Mouse (Mus musculus) midbrain, embryonic 14.5 days (tissue): ENCODE data around the gene Il4ra. TPM values are rescaled to one million over a fixed set of nuclear protein-coding genes. Genes with fewer than 3 reads are reported as not detected.

Experiments
- ATAC-seq: fragments of 200-750 bp; cut with Nextera tagmentation; 2 replicates; pipeline ENCODE4 v1.8.0; 2017; ENCODE audit warnings: moderate number of reproducible peaks, moderate library complexity; ENCODE audit not compliant: low FRiP score, low TSS enrichment
- DNase-seq: peaks from one replicate; pipeline ENCODE4 v3.0.0-alpha.2; 2015
- H3K27ac ChIP-seq: fragments of 300-500 bp; sonication (generic); replicated peaks from 2 replicates; pipeline ENCODE4 v1.5.1; 2014; ENCODE audit warnings: mild to moderate bottlenecking, low read depth, low read length, moderate library complexity
- H3K27me3 ChIP-seq: fragments of 300-500 bp; sonication (generic); 2 replicates; pipeline ENCODE4 v1.6.1; 2014; ENCODE audit warnings: low read length, control low read depth, mixed read lengths; ENCODE audit not compliant: control insufficient read depth, insufficient read depth
- H3K36me3 ChIP-seq: fragments of 300-500 bp; sonication (generic); 2 replicates; pipeline ENCODE4 v1.6.1; 2014; ENCODE audit warnings: low read length, control low read depth; ENCODE audit not compliant: control insufficient read depth, insufficient read depth
- H3K4me1 ChIP-seq: fragments of 300-500 bp; sonication (generic); 2 replicates; pipeline ENCODE4 v1.6.1; 2014; ENCODE audit warnings: mild to moderate bottlenecking, antibody characterized with exemption, low read length, control low read depth; ENCODE audit not compliant: control insufficient read depth, insufficient read depth
- H3K4me2 ChIP-seq: fragments of 300-500 bp; sonication (generic); 2 replicates; pipeline ENCODE4 v1.6.1; 2014; ENCODE audit warnings: mild to moderate bottlenecking, low read length, moderate library complexity
- H3K4me3 ChIP-seq: fragments of 300-500 bp; sonication (generic); replicated peaks from 2 replicates; pipeline ENCODE4 v1.5.1; 2014; ENCODE audit warnings: low read depth, low read length
- H3K9ac ChIP-seq: fragments of 300-500 bp; sonication (generic); replicated peaks from 2 replicates; pipeline ENCODE4 v1.6.1; 2014; ENCODE audit warnings: mild to moderate bottlenecking, low read length, moderate library complexity
- H3K9me3 ChIP-seq: fragments of 300-500 bp; sonication (generic); 2 replicates; pipeline ENCODE4 v1.6.1; 2016; ENCODE audit warnings: low read length, control low read depth, mixed read lengths; ENCODE audit not compliant: control insufficient read depth
- WGBS: fragments of 180-500 bp; shearing (Covaris S2); extraction: QIAGEN DNeasy Blood & Tissue Kit; methylation state at CpG from one replicate; pipeline ENCODE4 v1.1.7; 2014; 5-methylcytosine and 5-hydroxymethylcytosine counted together
- polyA plus RNA-seq: library from polyadenylated mRNA; unstranded; fragments of >200 nt; fragmentation: Nextera tagmentation; extraction: Ambion mirVana; gene quantifications from 2 replicates; pipeline ENCODE4 v1.2.1, GENCODE M21; 2014

The Il4ra gene
- polyA plus RNA-seq, 1 experiment from 2014 or later: 4.7 TPM

GRCm38 (mm10) chr7:125516723-125517122 is 35.2 kb upstream of the Il4ra start:
- no peak for DNase-seq
- WGBS: 92% methylated on average over 8 of the region's 8 CpGs
- H3K9ac ChIP-seq: no peak overlapping the region
- H3K27me3 ChIP-seq: no peaks in the 10 kb centered on the region
- ATAC-seq: no peak
- H3K36me3 ChIP-seq: no peaks in the 10 kb centered on the region
- H3K4me1 ChIP-seq: no peaks in the 10 kb centered on the region
- H3K27ac ChIP-seq: no peak overlapping the region
- H3K9me3 ChIP-seq: no peaks in the 10 kb centered on the region
- no peak overlapping the region for H3K4me3 ChIP-seq
- H3K4me2 ChIP-seq: no peak overlapping the region

DNA sequence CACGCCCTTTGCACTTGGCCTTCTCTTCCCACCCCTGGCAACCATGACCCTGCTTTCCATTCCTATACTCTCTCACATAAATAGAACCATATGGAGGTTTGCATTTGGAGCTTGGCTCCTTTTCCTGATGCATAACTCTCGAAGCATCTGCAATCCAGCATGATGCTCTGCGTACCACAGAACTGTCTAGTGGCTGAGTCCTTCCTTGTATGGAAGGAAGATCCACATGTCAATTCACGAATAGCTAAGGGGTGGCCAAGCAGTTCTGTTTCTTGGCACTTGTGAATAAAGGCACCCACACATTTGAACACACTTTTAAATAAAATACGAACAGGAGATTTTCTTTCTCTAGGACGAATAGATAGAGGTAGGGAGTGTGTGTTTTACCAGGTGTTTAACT is 34.5 kb upstream of the Il4ra start:
- no peak overlapping the region for H3K9ac ChIP-seq
- H3K9me3 ChIP-seq: no peaks in the 10 kb centered on the region
- H3K27ac ChIP-seq: no peak overlapping the region
- no peak overlapping the region for H3K4me2 ChIP-seq
- ATAC-seq (no peak), DNase-seq (no peak)
- no peaks in the 10 kb centered on the region for H3K36me3 ChIP-seq
- H3K4me3 ChIP-seq: no peak overlapping the region
- no peaks in the 10 kb centered on the region for H3K4me1 ChIP-seq
- no peaks in the 10 kb centered on the region for H3K27me3 ChIP-seq
- 84% methylated on average over 6 of the region's 6 CpGs for WGBS

DNA sequence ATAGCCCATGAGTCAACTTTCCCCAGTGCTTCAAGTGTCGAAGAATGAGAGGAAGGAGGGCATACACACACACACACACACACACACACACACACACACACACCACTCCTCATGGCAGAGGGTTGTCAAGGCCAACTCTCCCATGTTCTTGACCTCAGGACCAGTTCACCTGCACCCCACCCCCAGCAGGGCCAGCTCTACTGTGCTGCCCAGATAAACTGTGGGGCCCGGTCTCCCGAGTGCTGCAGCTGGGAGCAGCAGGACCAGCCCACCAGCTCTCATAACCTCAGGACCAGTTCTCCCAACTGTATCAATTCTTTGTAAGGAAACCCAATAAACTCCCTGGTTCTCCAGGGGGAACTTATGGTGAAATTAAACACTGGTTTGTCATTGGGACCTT is 32.2 kb upstream of the Il4ra start:
- no peaks in the 10 kb centered on the region for H3K4me1 ChIP-seq
- no peaks in the 10 kb centered on the region for H3K27me3 ChIP-seq
- 97% methylated on average over 3 of the region's 3 CpGs for WGBS
- H3K9ac ChIP-seq: no peak overlapping the region
- H3K36me3 ChIP-seq: no peaks in the 10 kb centered on the region
- no peak for DNase-seq
- no peaks in the 10 kb centered on the region for H3K9me3 ChIP-seq
- H3K4me2 ChIP-seq: no peak overlapping the region
- no peak overlapping the region for H3K27ac ChIP-seq
- no peak for ATAC-seq
- H3K4me3 ChIP-seq: no peak overlapping the region

DNA sequence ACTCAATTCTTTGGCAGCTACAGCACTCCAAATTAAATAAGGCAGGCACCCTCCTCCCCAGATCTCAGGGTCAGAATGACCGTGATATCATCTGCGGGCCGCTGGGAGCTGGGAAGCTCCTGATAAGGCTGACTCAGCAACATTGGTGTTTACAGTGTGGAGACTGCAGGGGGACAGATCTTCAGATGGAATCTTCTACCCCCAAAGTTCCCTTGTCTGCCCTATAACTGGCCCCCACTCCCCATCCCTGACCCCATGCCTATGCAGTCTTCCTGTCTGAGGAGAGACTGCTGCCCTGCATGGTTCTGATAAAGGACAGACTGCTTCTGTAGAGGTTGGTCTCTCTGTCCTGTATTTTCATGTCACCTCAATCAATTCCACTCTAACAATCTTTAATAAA is 28.9 kb upstream of the Il4ra start:
- no peaks in the 10 kb centered on the region for H3K36me3 ChIP-seq
- no peak overlapping the region for H3K27ac ChIP-seq
- H3K4me1 ChIP-seq: no peaks in the 10 kb centered on the region
- H3K4me2 ChIP-seq: no peak overlapping the region
- no peak for DNase-seq
- H3K4me3 ChIP-seq: no peak overlapping the region
- no peaks in the 10 kb centered on the region for H3K9me3 ChIP-seq
- no peak for ATAC-seq
- no peaks in the 10 kb centered on the region for H3K27me3 ChIP-seq
- 89% methylated on average over 3 of the region's 3 CpGs for WGBS
- no peak overlapping the region for H3K9ac ChIP-seq

DNA sequence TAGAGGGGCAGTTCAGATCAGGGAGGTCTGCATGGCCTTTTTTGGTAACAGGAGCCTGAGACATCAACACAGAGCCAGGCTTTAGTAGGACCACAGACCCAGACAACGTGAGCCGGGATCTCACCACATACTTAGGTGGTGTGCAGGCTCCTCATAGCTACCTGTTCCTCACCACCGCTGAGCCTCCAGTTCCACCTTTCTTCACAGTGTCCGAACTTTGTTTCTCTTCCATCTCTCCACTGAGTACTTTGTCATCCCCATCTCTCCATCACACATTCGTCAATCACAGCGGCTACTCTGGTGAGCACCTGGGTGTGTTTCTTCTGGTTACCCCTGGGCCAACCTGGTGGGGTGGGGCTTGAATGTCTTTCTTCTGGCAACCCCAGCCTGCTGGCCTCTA is 24.7 kb upstream of the Il4ra start:
- DNase-seq (no peak), ATAC-seq (no peak)
- no peak overlapping the region for H3K4me2 ChIP-seq
- no peak overlapping the region for H3K27ac ChIP-seq
- no peaks in the 10 kb centered on the region for H3K27me3 ChIP-seq
- no peak overlapping the region for H3K9ac ChIP-seq
- H3K4me3 ChIP-seq: no peak overlapping the region
- no peaks in the 10 kb centered on the region for H3K4me1 ChIP-seq
- no peaks in the 10 kb centered on the region for H3K36me3 ChIP-seq
- no peaks in the 10 kb centered on the region for H3K9me3 ChIP-seq
- WGBS: 94% methylated on average over 6 of the region's 6 CpGs

DNA sequence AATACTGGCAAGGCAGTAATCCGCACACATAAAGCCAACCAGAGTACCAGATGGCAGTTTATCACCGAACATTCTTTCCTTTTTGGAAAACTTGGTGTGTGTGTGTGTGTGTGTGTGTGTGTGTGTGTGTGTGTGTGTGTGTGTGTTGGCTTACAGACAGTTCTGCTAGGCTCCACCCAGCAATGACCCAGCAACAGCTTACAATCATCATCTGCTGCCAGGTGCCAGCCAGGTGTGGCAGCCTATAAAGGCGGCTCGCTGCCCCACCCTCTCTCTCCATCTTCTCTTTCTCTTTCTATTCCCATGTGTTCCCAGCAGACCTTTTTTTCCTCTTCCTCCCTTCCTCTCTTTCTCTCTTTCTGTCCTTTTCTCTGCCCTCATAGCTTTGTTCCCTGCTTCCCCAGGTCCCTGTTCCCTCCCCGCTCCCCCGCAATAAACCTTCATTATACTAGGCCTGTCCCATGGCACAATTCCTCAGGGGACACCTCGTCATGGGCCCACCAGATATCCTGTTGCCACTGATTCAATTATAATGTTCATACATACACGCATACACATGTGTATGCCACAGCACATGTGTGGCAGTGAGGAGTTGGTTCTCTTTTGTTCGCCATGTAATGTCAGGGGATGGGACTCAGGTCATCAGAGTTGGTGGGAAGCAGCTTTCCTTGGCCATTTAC is 23.9 kb upstream of the Il4ra start:
- Histone ChIP-seq H3K27me3 (no peaks in the 10 kb centered on the region), H3K4me3 (no peak overlapping the region), H3K9ac (no peak overlapping the region), H3K36me3 (no peaks in the 10 kb centered on the region), H3K4me1 (no peaks in the 10 kb centered on the region), H3K9me3 (no peaks in the 10 kb centered on the region), H3K4me2 (no peak overlapping the region), H3K27ac (no peak overlapping the region)
- 91% methylated on average over 9 of the region's 9 CpGs for WGBS
- DNase-seq (no peak), ATAC-seq (no peak)

DNA sequence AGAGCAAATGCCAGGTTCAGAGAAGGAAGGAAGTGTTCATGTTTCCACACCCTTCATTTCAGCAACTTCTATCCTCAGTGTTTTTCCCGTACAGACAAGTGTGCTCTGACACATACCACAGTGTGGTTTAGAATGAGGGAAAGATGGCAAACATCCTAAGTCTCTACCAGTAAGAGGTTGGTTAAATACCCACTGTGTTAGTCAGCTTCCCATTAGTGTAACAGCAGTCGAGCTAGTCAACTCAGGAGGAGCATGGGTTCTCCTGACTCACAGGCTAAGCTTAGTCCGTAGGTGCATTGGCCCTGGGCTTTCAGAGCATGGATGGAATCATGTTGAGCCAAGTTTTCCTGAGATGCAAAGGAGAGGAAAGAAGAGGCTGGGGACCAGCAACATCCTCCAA is 12.6 kb upstream of the Il4ra start:
- no peak overlapping the region for H3K9ac ChIP-seq
- 88% methylated on average over 3 of the region's 3 CpGs for WGBS
- H3K4me1 ChIP-seq: no peaks in the 10 kb centered on the region
- no peak overlapping the region for H3K4me2 ChIP-seq
- no peaks in the 10 kb centered on the region for H3K27me3 ChIP-seq
- H3K36me3 ChIP-seq: no peaks in the 10 kb centered on the region
- H3K4me3 ChIP-seq: no peak overlapping the region
- H3K9me3 ChIP-seq: no peaks in the 10 kb centered on the region
- ATAC-seq (no peak), DNase-seq (no peak)
- no peak overlapping the region for H3K27ac ChIP-seq

DNA sequence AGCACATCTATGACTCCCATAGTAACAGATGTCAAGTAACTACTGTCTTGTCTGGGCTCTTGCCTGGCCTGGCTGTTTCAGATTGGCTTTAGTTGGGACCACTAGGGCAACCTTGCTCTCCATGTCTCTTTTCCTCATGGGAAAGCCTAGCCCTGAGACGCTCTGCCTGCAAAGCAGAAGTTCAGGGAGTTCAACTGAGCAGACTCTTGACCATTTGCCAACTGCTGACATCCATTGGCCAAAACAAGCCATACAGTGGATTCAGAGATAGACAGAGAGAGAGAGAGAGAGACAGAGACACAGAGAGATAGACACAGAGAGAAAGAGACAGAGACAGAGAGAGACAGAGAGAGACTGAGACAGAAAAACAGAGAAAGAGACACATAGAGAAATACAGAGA is 10.9 kb upstream of the Il4ra start:
- no peaks in the 10 kb centered on the region for H3K36me3 ChIP-seq
- H3K4me1 ChIP-seq: no peaks in the 10 kb centered on the region
- no peak overlapping the region for H3K27ac ChIP-seq
- H3K9ac ChIP-seq: no peak overlapping the region
- H3K4me3 ChIP-seq: no peak overlapping the region
- 94% methylated on average over 1 of the region's 1 CpGs for WGBS
- DNase-seq: no peak
- ATAC-seq: no peak
- no peaks in the 10 kb centered on the region for H3K27me3 ChIP-seq
- H3K4me2 ChIP-seq: no peak overlapping the region
- H3K9me3 ChIP-seq: no peaks in the 10 kb centered on the region

- 86% methylated on average over 2 of the region's 2 CpGs for WGBS
- H3K4me2 ChIP-seq: no peak overlapping the region
- no peaks in the 10 kb centered on the region for H3K9me3 ChIP-seq
- H3K4me1 ChIP-seq: no peaks in the 10 kb centered on the region
- no peaks in the 10 kb centered on the region for H3K27me3 ChIP-seq
- no peak overlapping the region for H3K4me3 ChIP-seq
- H3K36me3 ChIP-seq: no peaks in the 10 kb centered on the region
- ATAC-seq (no peak), DNase-seq (no peak)
- H3K9ac ChIP-seq: no peak overlapping the region
- H3K27ac ChIP-seq: no peak overlapping the region
Observed at GRCm38 (mm10) chr7:125541821-125542220, 10.1 kb upstream of the Il4ra start.
